Mouse (Mus musculus): ENCODE data around the gene Rgl2. TPM values are rescaled to one million over a fixed set of nuclear protein-coding genes. Genes with fewer than 3 reads are reported as not detected.
"Not testable (repeated sequence)": the region's sequence is repeated elsewhere in the genome, so short reads cannot be mapped to it uniquely, and the experiment has no call there.

Rgl2 gene
- 36.1 and 45.1 TPM in 2 replicates for polyA plus RNA-seq (2011; ENCODE audit: insufficient read length, low read depth, missing spikeins)

GRCm38 (mm10) chr17:33929371-33930279, at the start of gene Rgl2:
Rgl2 (plus strand) TSS chr17:33929543.
- TF ChIP-seq POLR2A (IDR thresholded peaks at IDR 0.05; ENCODE audit: low read depth, low read length) (peak; percentile 50), CTCF (IDR thresholded peaks at IDR 0.05; ENCODE audit: borderline replicate concordance, insufficient read depth, low read length) (peak; percentile 8; the same call in 1 of the 2 replicates)
- Histone ChIP-seq H3K4me1 (ENCODE audit: control insufficient read depth, insufficient read depth, low read length) (no peaks in the 10 kb centered on the region), H3K4me3 (ENCODE audit: insufficient read depth, low read length) (peak within 1 kb of the TSS; percentile 77), H3K27ac (ENCODE audit: insufficient read depth, low read length) (peak within 1 kb of the TSS; percentile 69)

- not testable (repeated sequence) for H3K4me1 ChIP-seq (ENCODE audit: control insufficient read depth, insufficient read depth, low read length); H3K4me3 ChIP-seq (ENCODE audit: insufficient read depth, low read length); H3K27ac ChIP-seq (ENCODE audit: insufficient read depth, low read length)
These were observed 45.0 kb upstream of the Rgl2 start for GRCm38 (mm10) chr17:33884320-33884719.

GRCm38 (mm10) chr17:33887802-33888201, 41.5 kb upstream of the Rgl2 start:
- H3K4me1 ChIP-seq (ENCODE audit: control insufficient read depth, insufficient read depth, low read length); H3K4me3 ChIP-seq (ENCODE audit: insufficient read depth, low read length); H3K27ac ChIP-seq (ENCODE audit: insufficient read depth, low read length): not testable (repeated sequence)

- not testable (repeated sequence) for H3K4me1 ChIP-seq (ENCODE audit: control insufficient read depth, insufficient read depth, low read length)
- peak overlapping the region; percentile 10; the same call in 1 of the 2 replicates for H3K4me3 ChIP-seq (ENCODE audit: insufficient read depth, low read length)
These were observed 41.1 kb upstream of the Rgl2 start for GRCm38 (mm10) chr17:33888230-33888629.

GRCm38 (mm10) chr17:33889941-33890532, 39.3 kb upstream of the Rgl2 start:
- peak overlapping the region; percentile 63 for H3K4me3 ChIP-seq (ENCODE audit: insufficient read depth, low read length)
- H3K27ac ChIP-seq (ENCODE audit: insufficient read depth, low read length); H3K4me1 ChIP-seq (ENCODE audit: control insufficient read depth, insufficient read depth, low read length): not testable (repeated sequence)

More at GRCm38 (mm10) chr17:33888230-33888629, 41.1 kb upstream of the Rgl2 start:
- H3K27ac ChIP-seq (ENCODE audit: insufficient read depth, low read length) = not testable (repeated sequence)

- no peaks in the 10 kb centered on the region for H3K4me1 ChIP-seq (ENCODE audit: control insufficient read depth, insufficient read depth, low read length)
- H3K27ac ChIP-seq (ENCODE audit: insufficient read depth, low read length) = no peak within 1 kb of the TSS; the same call in none of the 2 replicates
- TF ChIP-seq POLR2A (IDR thresholded peaks at IDR 0.05; ENCODE audit: low read depth, low read length) = peak; percentile 76
- peak; percentile 99 for TF ChIP-seq CTCF (IDR thresholded peaks at IDR 0.05; ENCODE audit: borderline replicate concordance, insufficient read depth, low read length)
- H3K4me3 ChIP-seq (ENCODE audit: insufficient read depth, low read length) = peak within 1 kb of the TSS; percentile 63
These were observed 38.7 kb upstream of the Rgl2 start, which contains the start of gene Kifc1 for GRCm38 (mm10) chr17:33890533-33891059. Kifc1 (minus strand) TSS chr17:33890661.

- no peaks in the 10 kb centered on the region for H3K4me1 ChIP-seq (ENCODE audit: control insufficient read depth, insufficient read depth, low read length)
- TF ChIP-seq CTCF (IDR thresholded peaks at IDR 0.05; ENCODE audit: borderline replicate concordance, insufficient read depth, low read length) = no peak
- no peak for TF ChIP-seq POLR2A (IDR thresholded peaks at IDR 0.05; ENCODE audit: low read depth, low read length)
- H3K27ac ChIP-seq (ENCODE audit: insufficient read depth, low read length) = no peak overlapping the region
- H3K4me3 ChIP-seq (ENCODE audit: insufficient read depth, low read length) = no peak overlapping the region
These were observed 38.0 kb upstream of the Rgl2 start for GRCm38 (mm10) chr17:33891357-33891756.

- not testable (repeated sequence) for H3K4me3 ChIP-seq (ENCODE audit: insufficient read depth, low read length); H3K27ac ChIP-seq (ENCODE audit: insufficient read depth, low read length); H3K4me1 ChIP-seq (ENCODE audit: control insufficient read depth, insufficient read depth, low read length)
These were observed 37.5 kb upstream of the Rgl2 start for GRCm38 (mm10) chr17:33891892-33892291.

GRCm38 (mm10) chr17:33892429-33892828, 36.9 kb upstream of the Rgl2 start:
- Histone ChIP-seq H3K4me1 (ENCODE audit: control insufficient read depth, insufficient read depth, low read length) (no peaks in the 10 kb centered on the region), H3K27ac (ENCODE audit: insufficient read depth, low read length) (no peak overlapping the region), H3K4me3 (ENCODE audit: insufficient read depth, low read length) (no peak overlapping the region)
- no peak for TF ChIP-seq POLR2A (IDR thresholded peaks at IDR 0.05; ENCODE audit: low read depth, low read length)
- no peak for TF ChIP-seq CTCF (IDR thresholded peaks at IDR 0.05; ENCODE audit: borderline replicate concordance, insufficient read depth, low read length)

GRCm38 (mm10) chr17:33893011-33893410, 36.3 kb upstream of the Rgl2 start:
- not testable (repeated sequence) for H3K4me3 ChIP-seq (ENCODE audit: insufficient read depth, low read length); H3K4me1 ChIP-seq (ENCODE audit: control insufficient read depth, insufficient read depth, low read length); H3K27ac ChIP-seq (ENCODE audit: insufficient read depth, low read length)
